Mouse (Mus musculus) small intestine, adult 2 months (tissue): ENCODE measurements around the gene Smarcal1.

Source experiments
- CTCF ChIP-seq: fragments of 200-500 bp; IDR thresholded peaks from 2 replicates; pipeline ENCODE4 v1.5.1; 2012; ENCODE audit warnings: low read depth, mild to moderate bottlenecking, control low read depth, inconsistent platforms, low read length, moderate library complexity, mixed read lengths; ENCODE audit not compliant: insufficient replicate concordance, insufficient read length; ENCODE audit errors: extremely low read depth
- POLR2A ChIP-seq: fragments of 200-500 bp; IDR thresholded peaks from 2 replicates; pipeline ENCODE4 v1.6.1; 2012; ENCODE audit warnings: low read depth, mild to moderate bottlenecking, control low read depth, inconsistent platforms, low read length, moderate library complexity

DNA sequence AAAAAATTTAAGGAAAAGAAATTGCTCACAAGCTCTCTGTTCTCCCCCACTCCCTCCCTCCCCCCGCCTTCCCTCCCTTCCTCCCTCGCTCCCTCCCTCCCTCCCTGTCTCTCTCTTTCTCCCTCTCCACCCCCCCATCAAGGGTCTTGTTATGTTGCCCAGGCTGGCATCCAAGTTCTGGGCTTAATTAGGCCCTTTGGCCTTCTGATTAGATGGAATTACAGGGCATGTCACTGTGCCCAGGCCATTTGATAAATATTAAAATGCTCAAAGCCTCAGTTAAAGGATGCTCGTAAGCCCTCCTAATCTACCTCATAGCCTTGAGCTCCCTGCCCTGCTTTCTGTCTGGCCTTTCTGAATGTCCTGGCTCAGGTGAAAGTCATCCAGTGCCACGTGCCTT is 7.6 kb downstream of the Smarcal1 start:
- TF ChIP-seq CTCF (no peak), POLR2A (no peak)
